Mouse (Mus musculus) telencephalon, adult 2 months (tissue): ENCODE results near the gene Ankrd27.

Source experiments
- DNase-seq: peaks from one replicate; pipeline ENCODE4 v3.0.0-alpha.2; 2011; ENCODE audit warnings: low read depth, low spot score

The Ankrd27 gene

GRCm38 (mm10) chr7:35640072-35640471 lies 54.0 kb downstream of the Ankrd27 start:
- DNase-seq = no peak

GRCm38 (mm10) chr7:35646317-35647081 lies 60.5 kb downstream of the Ankrd27 start:
- DNase-seq = no peak

- peak; percentile 92 for DNase-seq
These were observed 61.2 kb downstream of the Ankrd27 start, which contains the start of gene Pdcd5 for GRCm38 (mm10) chr7:35647101-35647698. Gene Pdcd5 (minus strand): TSS chr7:35647521.

- DNase-seq = no peak
These were observed 62.4 kb downstream of the Ankrd27 start for GRCm38 (mm10) chr7:35648239-35649069.

GRCm38 (mm10) chr7:35649071-35649470 lies 63.0 kb downstream of the Ankrd27 start:
- no peak for DNase-seq

GRCm38 (mm10) chr7:35650716-35651410 lies 64.8 kb downstream of the Ankrd27 start:
- peak; percentile 50 for DNase-seq

GRCm38 (mm10) chr7:35651583-35652270 lies 65.7 kb downstream of the Ankrd27 start:
- DNase-seq = no peak

GRCm38 (mm10) chr7:35657829-35658228 lies 71.8 kb downstream of the Ankrd27 start:
- no peak for DNase-seq

GRCm38 (mm10) chr7:35659173-35659572 lies 73.1 kb downstream of the Ankrd27 start:
- DNase-seq = no peak

- DNase-seq = no peak
These were observed 77.8 kb downstream of the Ankrd27 start for GRCm38 (mm10) chr7:35663790-35664376.

- no peak for DNase-seq
These were observed 82.3 kb downstream of the Ankrd27 start for GRCm38 (mm10) chr7:35668066-35669041.

GRCm38 (mm10) chr7:35678976-35679375 lies 92.9 kb downstream of the Ankrd27 start:
- DNase-seq = no peak

- DNase-seq = no peak
These were observed 95.5 kb downstream of the Ankrd27 start for GRCm38 (mm10) chr7:35681559-35681958.

GRCm38 (mm10) chr7:35683409-35684122 lies 97.5 kb downstream of the Ankrd27 start:
- no peak for DNase-seq

GRCm38 (mm10) chr7:35686216-35686615 lies 100.2 kb downstream of the Ankrd27 start:
- no peak for DNase-seq

GRCm38 (mm10) chr7:35686756-35687155 lies 100.7 kb downstream of the Ankrd27 start:
- DNase-seq = no peak

GRCm38 (mm10) chr7:35687229-35687628 lies 101.2 kb downstream of the Ankrd27 start:
- no peak for DNase-seq

- no peak for DNase-seq
These were observed 102.2 kb downstream of the Ankrd27 start for GRCm38 (mm10) chr7:35688276-35688675.
